8 mouse cellular contexts compared by ENCODE assay signal in the genomic region with DNA sequence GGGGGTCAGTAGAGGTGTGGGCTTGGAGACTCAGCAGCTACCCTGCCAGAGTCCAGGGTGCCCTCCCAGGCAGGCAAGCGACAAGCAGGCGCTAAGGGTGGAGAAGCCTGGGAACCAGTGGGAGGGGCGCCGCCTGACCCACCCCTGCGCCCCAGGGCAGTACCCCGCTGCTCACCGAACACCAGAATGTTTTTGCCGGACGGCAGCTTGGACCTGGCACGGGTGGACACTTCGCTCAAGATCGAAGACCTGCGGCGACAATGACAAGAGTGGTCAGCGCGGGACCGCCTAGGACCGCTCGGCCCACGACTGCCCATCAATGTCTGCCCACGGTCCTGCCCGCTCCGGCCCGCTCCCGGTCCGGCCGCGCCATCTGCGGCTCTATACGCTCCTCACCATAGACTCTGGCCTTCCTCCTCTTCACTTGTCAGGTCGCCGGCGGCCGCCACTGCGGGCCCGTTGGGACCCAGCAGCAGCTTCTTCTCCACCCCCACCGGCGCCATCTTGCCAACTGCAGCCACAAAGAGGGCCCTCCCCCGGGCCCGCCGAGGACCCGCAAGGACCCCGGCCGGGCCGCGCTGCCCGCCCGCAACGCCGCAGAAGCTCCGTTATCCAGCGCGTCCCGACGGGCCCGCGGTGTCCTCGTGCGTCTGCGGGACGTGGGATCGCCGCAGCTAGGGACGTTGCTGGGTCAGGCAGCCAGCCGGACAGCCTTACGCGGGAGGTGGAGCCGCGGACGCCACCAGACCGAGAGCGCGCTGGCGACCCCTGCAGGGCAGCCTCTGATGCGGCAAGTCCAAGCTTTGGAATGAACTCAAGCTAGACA. TPM values are rescaled to one million over a fixed set of nuclear protein-coding genes. Genes with fewer than 3 reads are reported as not detected.
A peak's percentile ranks its signal among the peaks of the same experiment; 100 is the strongest.
DNase-seq lines count a peak whose midpoint lies in the region; ATAC-seq and TF ChIP-seq lines count a peak whose summit lies in the region.

A gene (minus strand): TSS at position 749 of the 826 bp plus-strand sequence.

- H3K4me2 ChIP-seq in forebrain, postnatal 0 days (ENCODE audit: low read depth), result peak within 1 kb of the TSS; percentile 81
- H3K4me2 ChIP-seq in lung, embryonic 16.5 days (ENCODE audit: low read depth, low read length), result peak within 1 kb of the TSS; percentile 87

- peaks cover 28% of the 10 kb centered on the region for H3K4me1 ChIP-seq in G1E (ENCODE audit: insufficient read depth, low read depth, low read length)
- H3K4me1 ChIP-seq in forebrain, postnatal 0 days (ENCODE audit: insufficient read depth), result peaks cover 9% of the 10 kb centered on the region
- peaks cover 12% of the 10 kb centered on the region for H3K4me1 ChIP-seq in lung, embryonic 16.5 days (replicated peaks; ENCODE audit: control insufficient read depth, insufficient read depth, low read length)

- H3K4me3 ChIP-seq in G1E (ENCODE audit: low read depth, low read length), result peak within 1 kb of the TSS; percentile 99
- H3K4me3 ChIP-seq in forebrain, postnatal 0 days (ENCODE audit: low read depth, low read length), result peak within 1 kb of the TSS; percentile 94
- H3K4me3 ChIP-seq in lung, embryonic 16.5 days (ENCODE audit: low read length), result peak within 1 kb of the TSS; percentile 95

- H3K27ac ChIP-seq in forebrain, postnatal 0 days (ENCODE audit: low read depth, low read length), result peak within 1 kb of the TSS; percentile 93
- H3K27ac ChIP-seq in lung, embryonic 16.5 days (ENCODE audit: low read length), result peak within 1 kb of the TSS; percentile 91

- TF ChIP-seq CTCF in G1E (IDR thresholded peaks at IDR 0.05; ENCODE audit: low read depth, low read length), result peak; percentile 53
- peak; percentile 90 for TF ChIP-seq CTCF in forebrain, postnatal 0 days (IDR thresholded peaks at IDR 0.05; ENCODE audit: low read depth)

- peak; percentile 72 for DNase-seq in G1E (ENCODE audit: low spot score)
- DNase-seq in cerebellum, adult 18-20 months, result peak; percentile 92 to 96
- peak; percentile 94 for DNase-seq in forebrain, postnatal 0 days
- DNase-seq in heart, postnatal 4 days, result peak; percentile 96
- DNase-seq in layer of hippocampus, adult 9-10 months (ENCODE audit: low spot score), result peak; percentile 90
- DNase-seq in ovary, postnatal 10 days (ENCODE audit: low spot score), result peak; percentile 88
- peak; percentile 77 to 94 for DNase-seq in thymus, postnatal 10 days (ENCODE audit: low spot score in 2 of 2)

- peak within 1 kb of the TSS; percentile 96 for H3K9ac ChIP-seq in forebrain, postnatal 0 days
- peak within 1 kb of the TSS; percentile 95 for H3K9ac ChIP-seq in lung, embryonic 16.5 days (ENCODE audit: low read length)

- H3K36me3 ChIP-seq in G1E (replicated peaks), result peaks cover 38% of the 10 kb centered on the region
- peaks cover 27% of the 10 kb centered on the region for H3K36me3 ChIP-seq in forebrain, postnatal 0 days (ENCODE audit: insufficient read depth)
- peaks cover 17% of the 10 kb centered on the region for H3K36me3 ChIP-seq in lung, embryonic 16.5 days (ENCODE audit: control insufficient read depth, insufficient read depth, low read length)

- peak; percentile 69 for ATAC-seq in G1E (ENCODE audit: extremely low read depth, insufficient number of reproducible peaks, low FRiP score, poor library complexity, severe bottlenecking)
- peak; percentile 93 for ATAC-seq in forebrain, postnatal 0 days
- peak; percentile 87 for ATAC-seq in lung, embryonic 16.5 days (ENCODE audit: low read depth)

- under 1% methylated on average over 75 of the region's 75 CpGs for WGBS in forebrain, postnatal 0 days
- WGBS in lung, embryonic 16.5 days, result under 1% methylated on average over 75 of the region's 75 CpGs

- peaks cover 6% of the 10 kb centered on the region; the same call in 1 of the 2 replicates for H3K27me3 ChIP-seq in G1E (ENCODE audit: insufficient read depth, low read length)
- no peaks in the 10 kb centered on the region for H3K27me3 ChIP-seq in forebrain, postnatal 0 days (ENCODE audit: insufficient read depth, low read length)
- H3K27me3 ChIP-seq in lung, embryonic 16.5 days (ENCODE audit: control insufficient read depth, insufficient read depth, low read depth, low read length), result no peaks in the 10 kb centered on the region

- H3K9me3 ChIP-seq in G1E (replicated peaks), result no peaks in the 10 kb centered on the region
- no peaks in the 10 kb centered on the region for H3K9me3 ChIP-seq in forebrain, postnatal 0 days (ENCODE audit: low read length)
- no peaks in the 10 kb centered on the region for H3K9me3 ChIP-seq in lung, embryonic 16.5 days (ENCODE audit: control insufficient read depth, low read length)

RNA-seq across cellular contexts. Expression of the gene that starts here (rescaled TPM):
- 28.9 and 32.1 TPM in 2 replicates for total RNA-seq in G1E (2014; fragmentation: Nextera tagmentation)
- total RNA-seq in G1E (2017), result 43.6 and 52.5 TPM in 2 replicates
- 13.9 and 14.8 TPM in 2 replicates for polyA plus RNA-seq in G1E (2012)
- total RNA-seq in forebrain, postnatal 0 days (2014; rRNA removed), result 104 and 125 TPM in 2 replicates
- 46.4 and 74.0 TPM in 2 replicates for polyA plus RNA-seq in forebrain, postnatal 0 days (2015; fragmentation: Nextera tagmentation; extraction: Ambion mirVana)
- 100 to 1,000 TPM in 1 of 2 experiments, 10 to 100 TPM in 1; 92.6 to 107 TPM for total RNA-seq in heart, postnatal 4 days (2021)
- 60.8 and 62.9 TPM in 2 replicates for polyA plus RNA-seq in lung, embryonic 16.5 days (2015; fragmentation: Nextera tagmentation; extraction: Ambion mirVana)

Comparison
In these comparisons a context has a peak if more than half of its experiments do, and no peak if none do; other contexts are left out.
1. Peak in every context shown above with its lines: DNase-seq, ATAC-seq, H3K4me3 ChIP-seq and H3K27ac ChIP-seq.